Mouse (Mus musculus): Measurements from ENCODE around the gene Ctsd. TPM values are rescaled to one million over a fixed set of nuclear protein-coding genes. Genes with fewer than 3 reads are reported as not detected.

The Ctsd gene
- 77.7 and 82.6 TPM in 2 replicates for polyA plus RNA-seq (2012)

DNA sequence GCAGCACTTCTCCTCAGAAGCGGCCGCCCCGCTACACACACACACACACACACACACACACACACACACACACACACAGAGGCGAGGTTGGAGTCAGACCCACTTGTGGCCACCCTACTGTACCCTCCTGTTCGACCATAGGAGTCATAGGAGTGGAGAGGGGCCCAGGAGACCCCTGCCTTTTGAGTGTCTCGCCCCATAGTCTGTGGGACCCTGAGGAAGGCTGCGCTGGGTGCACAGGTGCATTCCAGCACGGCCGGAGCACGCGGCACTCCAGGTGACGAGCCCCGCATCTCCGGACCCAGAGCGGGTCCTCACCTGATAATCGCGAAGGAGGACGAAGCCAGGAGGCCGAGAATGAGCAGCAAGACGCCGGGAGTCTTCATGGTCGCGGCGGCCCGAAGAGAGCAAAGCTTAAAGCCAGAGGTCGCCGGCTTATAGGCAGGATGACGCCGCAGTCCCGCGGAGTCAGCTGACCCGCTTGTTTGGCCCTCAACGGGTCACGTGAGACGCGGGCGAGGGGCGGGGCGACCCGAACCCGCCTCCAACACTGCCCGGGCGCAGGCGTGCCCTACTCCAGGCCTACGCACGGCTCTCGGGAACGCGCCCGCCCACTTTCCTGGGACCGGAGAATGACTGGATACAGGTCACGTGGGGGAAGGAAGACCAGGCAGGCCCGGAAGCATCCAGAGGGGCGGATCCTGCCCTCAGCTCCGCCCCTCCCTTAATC is at the start of gene Ctsd:
Ctsd (minus strand) TSS at position 620 of the 730 bp plus-strand sequence.

DNA sequence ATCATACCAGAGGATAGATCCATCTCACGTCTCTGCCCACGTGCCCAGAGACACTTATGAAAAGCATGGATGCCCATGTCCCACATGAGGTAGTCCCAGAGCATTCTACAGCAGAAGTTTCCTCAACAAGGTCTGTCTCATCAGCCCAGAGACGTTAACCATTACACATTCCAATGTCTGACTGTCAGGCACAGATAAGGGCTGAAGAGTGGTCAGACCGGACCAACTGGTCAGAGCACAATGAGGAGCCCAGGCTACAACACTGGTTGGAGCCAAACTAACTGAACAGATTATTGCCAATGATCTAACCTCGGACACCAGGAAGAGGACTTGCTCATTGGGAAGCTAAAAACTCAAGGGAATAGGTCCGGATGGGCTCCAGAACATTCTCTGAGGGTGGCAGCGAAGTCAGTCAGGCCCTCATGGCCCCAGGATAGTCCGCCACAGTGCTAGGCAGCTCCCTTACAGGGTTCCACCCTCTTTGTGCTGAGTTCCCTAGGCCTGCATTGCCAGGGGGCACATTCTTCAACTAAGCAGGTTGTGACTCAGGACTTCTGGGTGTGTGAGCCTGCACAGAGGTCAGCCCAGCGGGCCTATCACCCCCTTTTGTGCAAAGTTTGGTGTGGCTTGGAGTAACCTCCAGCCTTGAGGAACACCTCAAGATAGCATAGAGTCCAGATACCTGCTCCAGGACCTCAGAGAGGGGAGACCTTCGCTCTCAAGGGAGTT is 46.5 kb upstream of the Ctsd start, which contains the start of gene Syt8:
Syt8 (plus strand) TSS at position 714 of the 729 bp plus-strand sequence.

DNA sequence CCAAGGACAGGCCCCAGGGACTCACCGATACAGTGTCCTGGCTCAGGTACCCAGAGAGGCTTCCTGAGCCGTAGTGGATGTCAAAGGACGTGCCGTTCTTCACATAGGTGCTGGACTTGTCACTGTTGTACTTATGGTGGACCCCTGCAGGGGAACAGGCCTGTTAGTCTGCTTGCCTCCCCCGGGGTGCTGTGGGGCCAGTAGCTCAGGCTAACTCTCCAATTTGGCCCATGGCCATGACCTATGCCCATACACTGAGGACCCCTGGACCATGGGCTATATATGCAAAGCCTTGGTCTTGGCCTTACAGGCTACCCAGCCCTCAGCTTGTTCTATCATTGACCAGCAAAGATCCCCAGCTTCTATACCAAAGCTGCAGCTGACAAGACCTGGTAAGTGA is 5.3 kb downstream of the Ctsd start, which contains the start of gene Gm49369:
Gm49369 (minus strand) TSS at position 101 of the 400 bp plus-strand sequence.

DNA sequence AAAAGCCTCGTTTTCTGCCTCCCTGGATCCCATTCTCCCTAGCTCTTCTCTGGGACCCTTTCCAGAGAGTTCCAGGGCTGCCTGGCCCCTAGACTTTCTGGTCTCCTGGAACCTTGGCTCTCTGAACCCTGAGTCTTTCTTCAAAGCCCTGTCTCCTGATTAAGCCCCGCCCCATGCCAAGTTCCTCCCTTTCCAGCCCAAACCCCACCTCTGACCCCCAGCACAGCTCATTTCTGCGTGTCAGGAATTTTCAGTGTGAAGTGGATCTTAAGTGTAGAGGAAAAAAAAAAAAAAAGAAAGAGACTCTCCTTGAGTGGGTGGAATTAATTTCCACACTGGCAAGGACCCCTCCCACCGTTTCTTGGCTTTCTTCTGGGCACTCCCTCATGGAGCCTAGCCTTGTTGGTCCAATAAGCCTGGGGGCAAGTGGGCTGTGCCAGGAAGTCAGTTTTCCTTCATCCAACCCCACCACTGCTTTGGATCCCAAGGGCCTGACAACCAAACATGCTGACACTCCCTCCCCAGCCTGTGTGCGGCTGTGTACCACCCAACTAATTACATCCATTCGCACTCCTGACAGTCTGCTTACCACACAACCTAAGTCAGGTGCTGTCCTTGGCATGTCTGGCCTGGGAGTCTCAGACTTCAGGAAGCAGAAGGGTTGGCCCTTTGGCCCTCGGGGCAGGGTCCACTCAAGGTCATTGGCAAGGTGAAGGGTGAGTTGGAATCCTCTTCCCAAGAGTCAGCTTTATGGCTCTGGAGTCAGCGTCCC is 14.0 kb downstream of the Ctsd start, which contains the start of gene Ifitm10:
Ifitm10 (minus strand) TSS at position 113 of the 772 bp plus-strand sequence.

Other genes starting within 250 kb of the Ctsd start
- not detected in 2 replicates for gene Gm45337, start 243.4 kb downstream of the Ctsd start, polyA plus RNA-seq (2012)
- gene Gm29735, start 230.9 kb downstream of the Ctsd start, polyA plus RNA-seq (2012), result not detected in 2 replicates
- gene Gm4553, start 222.3 kb downstream of the Ctsd start, polyA plus RNA-seq (2012), result not detected in 2 replicates
- not detected in 2 replicates for gene Krtap5-2, start 212.0 kb downstream of the Ctsd start, polyA plus RNA-seq (2012)
- not detected in 2 replicates for gene Gm10153, start 197.6 kb downstream of the Ctsd start, polyA plus RNA-seq (2012)
- gene Krtap5-3, start 186.7 kb downstream of the Ctsd start, polyA plus RNA-seq (2012), result not detected in 2 replicates
- not detected in 2 replicates for gene Gm7579, start 176.2 kb downstream of the Ctsd start, polyA plus RNA-seq (2012)
- not detected in 2 replicates for gene Krtap5-5, start 158.1 kb downstream of the Ctsd start, polyA plus RNA-seq (2012)
- gene Gm40460, start 147.0 kb downstream of the Ctsd start, polyA plus RNA-seq (2012), result not detected in 2 replicates
- gene Gm2431, start 129.7 kb downstream of the Ctsd start, polyA plus RNA-seq (2012), result not detected in 2 replicates
- gene Gm4559, start 113.7 kb downstream of the Ctsd start, polyA plus RNA-seq (2012), result not detected in 2 replicates
- not detected in 2 replicates for gene Krtap5-1, start 90.9 kb downstream of the Ctsd start, polyA plus RNA-seq (2012)
- gene Krtap5-4, start 84.5 kb downstream of the Ctsd start, polyA plus RNA-seq (2012), result not detected in 2 replicates
- gene Ifitm10, start 14.3 kb downstream of the Ctsd start, polyA plus RNA-seq (2012), result 2.5 and 2.6 TPM in 2 replicates
- 62.1 and 84.1 TPM in 2 replicates for gene Gm49369, start 5.4 kb downstream of the Ctsd start, polyA plus RNA-seq (2012)
- not detected in 2 replicates for gene Syt8, start 46.8 kb upstream of the Ctsd start, polyA plus RNA-seq (2012)
- 3.8 and 4.9 TPM in 2 replicates for gene Tnni2, start 53.8 kb upstream of the Ctsd start, polyA plus RNA-seq (2012)
- gene Lsp1, start 72.8 kb upstream of the Ctsd start, polyA plus RNA-seq (2012), result 82.2 and 95.3 TPM in 2 replicates
- 0.41 and 1.3 TPM in 2 replicates for gene Tnnt3, start 110.8 kb upstream of the Ctsd start, polyA plus RNA-seq (2012)
- gene Mrpl23, start 144.6 kb upstream of the Ctsd start, polyA plus RNA-seq (2012), result 11.7 and 15.7 TPM in 2 replicates